ENCODE assay signal across 17 mouse cellular contexts in the genomic region with DNA sequence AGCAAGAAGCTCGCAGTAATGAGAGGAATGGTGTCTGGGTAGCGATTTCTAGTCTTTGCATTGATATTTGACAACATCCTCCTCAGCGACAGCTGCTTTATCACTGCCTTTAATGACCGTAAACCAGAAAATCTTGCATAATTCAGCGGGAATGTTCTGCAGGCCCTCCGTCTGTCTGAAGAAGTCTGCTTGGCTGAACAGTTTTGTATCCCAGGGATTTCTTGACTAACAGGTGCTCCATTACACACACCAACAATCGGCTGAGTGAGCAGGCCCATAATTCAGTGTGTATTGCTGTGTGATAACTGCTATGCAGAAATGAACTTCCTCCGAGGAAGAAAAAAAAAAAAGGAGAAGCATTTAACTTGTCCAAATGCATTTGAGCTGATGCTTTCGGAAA.
DNase-seq lines count a peak whose midpoint lies in the region; ATAC-seq and TF ChIP-seq lines count a peak whose summit lies in the region.
"Had no signal": no experiment of that assay in that cellular context is flagged by ENCODE, and none has a peak within 500 bp of the region (broad histone marks: within the 10 kb centered on the region; RNA-seq: fewer than 3 reads in every experiment).

No protein-coding gene starts in this region.

- 39% methylated on average over 9 of the region's 9 CpGs for WGBS in hindbrain, embryonic 14.5 days
- 73% methylated on average over 9 of the region's 9 CpGs for WGBS in hindbrain, embryonic 10.5 days
- WGBS in midbrain, embryonic 11.5 days = 55% methylated on average over 9 of the region's 9 CpGs
- WGBS in midbrain, embryonic 10.5 days = 72% methylated on average over 9 of the region's 9 CpGs

- no peak overlapping the region for H3ac ChIP-seq in myocyte (ENCODE audit: control insufficient read depth, insufficient read length)

- no peaks in the 10 kb centered on the region for H3K79me2 ChIP-seq in myocyte (ENCODE audit: control insufficient read depth, insufficient read depth)

- no peak overlapping the region for H3K9ac ChIP-seq in hindbrain, embryonic 14.5 days
- H3K9ac ChIP-seq in midbrain, embryonic 11.5 days (ENCODE audit: low read length) = no peak overlapping the region
- H3K9ac ChIP-seq: heart, embryonic 13.5 days; limb, embryonic 15.5 days had no signal

- ATAC-seq in hindbrain, embryonic 14.5 days (ENCODE audit: low FRiP score) = no peak; the same call in 1 of the 2 replicates
- ATAC-seq in midbrain, embryonic 11.5 days (ENCODE audit: low FRiP score) = peak; percentile 58; the same call in 1 of the 2 replicates
- ATAC-seq: CD4-positive, CD25-positive, alpha-beta regulatory T cell, adult 4 months had no signal

- no peaks in the 10 kb centered on the region for H3K9me3 ChIP-seq in hindbrain, embryonic 14.5 days (ENCODE audit: control insufficient read depth, low read length)
- H3K9me3 ChIP-seq in hindbrain, embryonic 10.5 days = no peaks in the 10 kb centered on the region
- H3K9me3 ChIP-seq in midbrain, embryonic 11.5 days (ENCODE audit: control insufficient read depth, low read length) = no peaks in the 10 kb centered on the region
- H3K9me3 ChIP-seq in midbrain, embryonic 10.5 days (replicated peaks) = no peaks in the 10 kb centered on the region
- H3K9me3 ChIP-seq: heart, embryonic 13.5 days; limb, embryonic 15.5 days had no signal

- H3K4me3 ChIP-seq in hindbrain, embryonic 14.5 days (replicated peaks; ENCODE audit: low read length) = no peak overlapping the region
- H3K4me3 ChIP-seq in hindbrain, embryonic 10.5 days = no peak overlapping the region
- no peak overlapping the region for H3K4me3 ChIP-seq in midbrain, embryonic 11.5 days (ENCODE audit: low read depth, low read length)
- no peak overlapping the region for H3K4me3 ChIP-seq in midbrain, embryonic 10.5 days
- no peak overlapping the region for H3K4me3 ChIP-seq in myocyte
- H3K4me3 ChIP-seq: heart, embryonic 13.5 days; limb, embryonic 15.5 days had no signal

- H3K4me1 ChIP-seq in hindbrain, embryonic 14.5 days (replicated peaks; ENCODE audit: control insufficient read depth, insufficient read depth, low read length) = 0 out of 2 replicates have a peak, but pooled peaks cover 6% of the 10 kb centered on the region
- H3K4me1 ChIP-seq in hindbrain, embryonic 10.5 days (replicated peaks) = 0 out of 2 replicates have a peak, but pooled peaks cover 6% of the 10 kb centered on the region
- no peaks in the 10 kb centered on the region; the same call in 1 of the 2 replicates for H3K4me1 ChIP-seq in midbrain, embryonic 11.5 days (ENCODE audit: control insufficient read depth, insufficient read depth, low read length)
- peaks cover 19% of the 10 kb centered on the region for H3K4me1 ChIP-seq in midbrain, embryonic 10.5 days
- H3K4me1 ChIP-seq: heart, embryonic 13.5 days; limb, embryonic 15.5 days had no signal

- H3K27ac ChIP-seq in hindbrain, embryonic 14.5 days = no peak overlapping the region
- H3K27ac ChIP-seq in hindbrain, embryonic 10.5 days = no peak overlapping the region
- no peak overlapping the region for H3K27ac ChIP-seq in midbrain, embryonic 11.5 days (ENCODE audit: low read depth, low read length)
- H3K27ac ChIP-seq in midbrain, embryonic 10.5 days (replicated peaks) = no peak overlapping the region
- H3K27ac ChIP-seq: heart, embryonic 13.5 days; limb, embryonic 15.5 days had no signal

- H3K4me2 ChIP-seq in hindbrain, embryonic 14.5 days (replicated peaks) = 0 out of 2 replicates have a peak overlapping the region, but pooled peaks have one; percentile 9
- no peak overlapping the region for H3K4me2 ChIP-seq in midbrain, embryonic 11.5 days
- peak overlapping the region; percentile 44 for H3K4me2 ChIP-seq in myocyte (ENCODE audit: low read depth)
- H3K4me2 ChIP-seq: heart, embryonic 13.5 days; limb, embryonic 15.5 days had no signal

- no peaks in the 10 kb centered on the region for H3K36me3 ChIP-seq in hindbrain, embryonic 14.5 days (replicated peaks; ENCODE audit: control insufficient read depth, insufficient read depth)
- H3K36me3 ChIP-seq in hindbrain, embryonic 10.5 days = no peaks in the 10 kb centered on the region
- no peaks in the 10 kb centered on the region for H3K36me3 ChIP-seq in midbrain, embryonic 11.5 days (ENCODE audit: control insufficient read depth, insufficient read depth, low read length)
- H3K36me3 ChIP-seq in midbrain, embryonic 10.5 days = no peaks in the 10 kb centered on the region
- no peaks in the 10 kb centered on the region for H3K36me3 ChIP-seq in myocyte (ENCODE audit: control insufficient read depth, insufficient read depth)
- H3K36me3 ChIP-seq: heart, embryonic 13.5 days; limb, embryonic 15.5 days had no signal

- H3K27me3 ChIP-seq in hindbrain, embryonic 14.5 days (ENCODE audit: control insufficient read depth, insufficient read depth, low read length) = no peaks in the 10 kb centered on the region
- no peaks in the 10 kb centered on the region for H3K27me3 ChIP-seq in hindbrain, embryonic 10.5 days (ENCODE audit: insufficient read depth, poor library complexity, severe bottlenecking)
- H3K27me3 ChIP-seq in midbrain, embryonic 11.5 days (ENCODE audit: control insufficient read depth, insufficient read depth, low read length) = no peaks in the 10 kb centered on the region
- no peaks in the 10 kb centered on the region for H3K27me3 ChIP-seq in midbrain, embryonic 10.5 days (ENCODE audit: low read depth, poor library complexity, severe bottlenecking)
- H3K27me3 ChIP-seq in myocyte (ENCODE audit: control insufficient read depth, insufficient read depth, insufficient read length) = no peaks in the 10 kb centered on the region
- H3K27me3 ChIP-seq: heart, embryonic 13.5 days; limb, embryonic 15.5 days had no signal

- DNase-seq in hindbrain, embryonic 14.5 days (ENCODE audit: low spot score) = no peak
- no peak for DNase-seq in hindbrain, embryonic 10.5 days (ENCODE audit: low spot score)
- no peak for DNase-seq in midbrain, embryonic 11.5 days (ENCODE audit: low spot score, missing footprints)
- DNase-seq in midbrain, embryonic 10.5 days (ENCODE audit: low spot score) = no peak
- DNase-seq in layer of hippocampus, adult 9-11 months = peak; percentile 6
- DNase-seq in gastrocnemius, adult 18-20 months (ENCODE audit: low spot score) = no peak
- DNase-seq in urinary bladder, postnatal 36 days (ENCODE audit: low spot score in 2 of 2) = no peak
- DNase-seq: cerebellum, adult 2 months; gastrocnemius, postnatal 36 days; kidney, adult 2 months; lung, adult 2 months; spleen, adult 18-20 months; thymus, postnatal 4 days had no signal

- TF ChIP-seq POLR2A in myocyte (IDR thresholded peaks at IDR 0.05; ENCODE audit: insufficient read length, low read depth) = no peak

TF ChIP-seq in myocyte, 11 proteins besides CTCF, POLR2A, EP300 and RAD21:
- TF ChIP-seq MYOD1 (IDR thresholded peaks at IDR 0.05; ENCODE audit: control insufficient read depth in 1 of 3, insufficient read length in 2 of 3, low read depth in 2 of 3) (peak in 2 of 3 experiments; percentile 19 to 48), POLR2AphosphoS2 (IDR thresholded peaks at IDR 0.05; ENCODE audit: insufficient read length, low read depth) (no peak)
